In the genomic region with DNA sequence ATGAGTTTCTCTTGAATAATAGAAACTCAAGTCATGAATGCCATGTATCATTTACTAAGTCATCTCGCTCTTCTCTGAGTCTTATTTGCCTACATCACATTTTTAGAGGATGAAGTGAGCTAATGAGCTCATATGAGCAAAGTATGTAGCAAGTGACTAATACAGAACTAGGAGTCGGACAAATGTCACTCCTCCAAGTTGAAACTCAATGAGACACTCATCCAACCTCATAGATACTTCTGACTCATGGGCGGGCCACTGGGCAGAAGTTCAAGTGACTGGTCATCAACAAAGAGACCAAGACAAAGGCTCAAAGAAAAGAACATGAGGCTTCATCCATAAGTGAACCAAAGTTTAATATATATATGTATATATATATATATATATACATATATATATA, we compare ENCODE assay signal across 20 mouse cellular contexts. TPM values are rescaled to one million over a fixed set of nuclear protein-coding genes. Genes with fewer than 3 reads are reported as not detected.
DNase-seq lines count a peak whose midpoint lies in the region; ATAC-seq and TF ChIP-seq lines count a peak whose summit lies in the region.
"Had no signal": no experiment of that assay in that cellular context is flagged by ENCODE, and none has a peak within 500 bp of the region (broad histone marks: within the 10 kb centered on the region; RNA-seq: fewer than 3 reads in every experiment).

No protein-coding gene starts in this region.

- no peak overlapping the region for H3K4me2 ChIP-seq in heart, postnatal 0 days (ENCODE audit: low read depth, low read length)
- H3K4me2 ChIP-seq in heart, embryonic 12.5 days: no peak overlapping the region
- H3K4me2 ChIP-seq: heart, embryonic 15.5 days; hindbrain, embryonic 15.5 days; midbrain, embryonic 13.5 days had no signal

- H3K4me1 ChIP-seq in heart, postnatal 0 days (ENCODE audit: control insufficient read depth, insufficient read depth): no peaks in the 10 kb centered on the region
- no peaks in the 10 kb centered on the region for H3K4me1 ChIP-seq in heart, embryonic 12.5 days (replicated peaks)
- H3K4me1 ChIP-seq: heart, embryonic 15.5 days; hindbrain, embryonic 15.5 days; limb, embryonic 10.5 days; midbrain, embryonic 13.5 days had no signal

- no peaks in the 10 kb centered on the region for H3K36me3 ChIP-seq in heart, postnatal 0 days (replicated peaks; ENCODE audit: control insufficient read depth, insufficient read depth, low read length)
- no peaks in the 10 kb centered on the region for H3K36me3 ChIP-seq in heart, embryonic 12.5 days
- H3K36me3 ChIP-seq: heart, embryonic 15.5 days; hindbrain, embryonic 15.5 days; limb, embryonic 10.5 days; midbrain, embryonic 13.5 days had no signal

- H3K9me3 ChIP-seq in heart, postnatal 0 days (replicated peaks; ENCODE audit: control insufficient read depth, low read length): no peaks in the 10 kb centered on the region
- H3K9me3 ChIP-seq in heart, embryonic 12.5 days (replicated peaks): no peaks in the 10 kb centered on the region
- H3K9me3 ChIP-seq: heart, embryonic 15.5 days; hindbrain, embryonic 15.5 days; limb, embryonic 10.5 days; midbrain, embryonic 13.5 days had no signal

- no peak overlapping the region for H3K9ac ChIP-seq in heart, postnatal 0 days (replicated peaks; ENCODE audit: low read depth, low read length)
- H3K9ac ChIP-seq in heart, embryonic 12.5 days: no peak overlapping the region
- H3K9ac ChIP-seq: forebrain, postnatal 0 days; heart, embryonic 15.5 days; hindbrain, embryonic 15.5 days; liver, postnatal 0 days; midbrain, embryonic 13.5 days had no signal

- no peak for ATAC-seq in heart, postnatal 0 days (ENCODE audit: insufficient read depth, low read depth)
- no peak for ATAC-seq in heart, embryonic 12.5 days (ENCODE audit: insufficient number of reproducible peaks, low FRiP score)
- ATAC-seq: CD4-positive, CD25-positive, alpha-beta regulatory T cell, adult 4 months; forebrain, postnatal 0 days; liver, postnatal 0 days; midbrain, embryonic 13.5 days had no signal

- TF ChIP-seq CTCF in heart, postnatal 0 days (IDR thresholded peaks at IDR 0.05; ENCODE audit: low read depth): no peak

- no peak for TF ChIP-seq EP300 in heart, postnatal 0 days (IDR thresholded peaks at IDR 0.05; ENCODE audit: low read depth)

- H3K4me3 ChIP-seq in heart, postnatal 0 days (ENCODE audit: low read depth, low read length): no peak overlapping the region
- H3K4me3 ChIP-seq in heart, embryonic 12.5 days: no peak overlapping the region
- H3K4me3 ChIP-seq: heart, embryonic 15.5 days; hindbrain, embryonic 15.5 days; limb, embryonic 10.5 days; midbrain, embryonic 13.5 days had no signal

- peak; percentile 2 for DNase-seq in heart, postnatal 0 days (ENCODE audit: low spot score)
- peak; percentile 50 for DNase-seq in NIH3T3 (ENCODE audit: low read depth)
- peak; percentile 59 for DNase-seq in adrenal gland, postnatal 10 days
- peak; percentile 48 for DNase-seq in skeletal muscle tissue, adult 2 months (ENCODE audit: low read depth, low spot score)
- no peak for DNase-seq in cerebellum, adult 9-10 months
- no peak for DNase-seq in spleen, postnatal 10 days (ENCODE audit: low spot score in 2 of 2)
- no peak for DNase-seq in left cerebral cortex, adult 18-20 months (ENCODE audit: low spot score in 2 of 2)
- DNase-seq: cerebellum, adult 2 months; forebrain, postnatal 0 days; kidney, adult 8-10 months; kidney, postnatal 10 days; liver, postnatal 0 days; lung, postnatal 14 days; thymus, postnatal 14 days had no signal

- no peak overlapping the region for H3K27ac ChIP-seq in heart, postnatal 0 days (ENCODE audit: low read depth)
- no peak overlapping the region for H3K27ac ChIP-seq in heart, embryonic 12.5 days (ENCODE audit: poor library complexity, severe bottlenecking)
- H3K27ac ChIP-seq: heart, embryonic 15.5 days; hindbrain, embryonic 15.5 days; limb, embryonic 10.5 days; midbrain, embryonic 13.5 days had no signal

- WGBS in heart, postnatal 0 days: 81% methylated on average over 3 of the region's 3 CpGs
- WGBS in heart, embryonic 12.5 days: 85% methylated on average over 3 of the region's 3 CpGs

- no peaks in the 10 kb centered on the region for H3K27me3 ChIP-seq in heart, postnatal 0 days (ENCODE audit: control insufficient read depth, insufficient read depth, low read length)
- no peaks in the 10 kb centered on the region for H3K27me3 ChIP-seq in heart, embryonic 12.5 days (replicated peaks)
- H3K27me3 ChIP-seq: heart, embryonic 15.5 days; hindbrain, embryonic 15.5 days; midbrain, embryonic 13.5 days had no signal

RNA-seq across cellular contexts. Expression of gene 1700056E22Rik, which starts 50.9 kb away (rescaled TPM):
- total RNA-seq in heart, postnatal 0 days (2014; rRNA removed; ENCODE audit: low replicate concordance): not detected in 2 replicates
- polyA plus RNA-seq in heart, postnatal 0 days (2015; fragmentation: Nextera tagmentation; extraction: Ambion mirVana): 2.2 and 3.0 TPM in 2 replicates
- polyA plus RNA-seq in heart, embryonic 12.5 days (2016; fragmentation: Nextera tagmentation; extraction: Ambion mirVana): 3.2 and 3.8 TPM in 2 replicates
- total RNA-seq in adrenal gland, postnatal 10 days (2021): 1 to 10 TPM; 6.2 to 6.3 TPM
- total RNA-seq in left cerebral cortex, adult 18-20 months (2021): under 1 TPM in 1 of 2 experiments, not detected in 1; 0.47 TPM
- total RNA-seq: forebrain, postnatal 0 days had no signal

Comparison
In these comparisons a context has a peak if more than half of its experiments do, and no peak if none do; other contexts are left out.
1. DNase-seq: peak in heart, postnatal 0 days (single experiment), NIH3T3 (single experiment), adrenal gland, postnatal 10 days (single experiment) and skeletal muscle tissue, adult 2 months (single experiment); none in cerebellum, adult 9-10 months (single experiment), spleen, postnatal 10 days (0 of 2) and left cerebral cortex, adult 18-20 months (0 of 2).